Comparison of ENCODE assay signal across 31 mouse cellular contexts in genomic region chr3:116138081-116138480, GRCm38 (mm10). TPM values are rescaled to one million over a fixed set of nuclear protein-coding genes. Genes with fewer than 3 reads are reported as not detected.
DNase-seq lines count a peak whose midpoint lies in the region; ATAC-seq and TF ChIP-seq lines count a peak whose summit lies in the region.
"Had no signal": no experiment of that assay in that cellular context is flagged by ENCODE, and none has a peak within 500 bp of the region (broad histone marks: within the 10 kb centered on the region; RNA-seq: fewer than 3 reads in every experiment).

No protein-coding gene starts in this region.

- H3K4me1 ChIP-seq in heart, embryonic 11.5 days (ENCODE audit: control insufficient read depth, insufficient read depth, low read length): peaks cover 26% of the 10 kb centered on the region
- peaks cover 19% of the 10 kb centered on the region for H3K4me1 ChIP-seq in heart, embryonic 16.5 days (ENCODE audit: control insufficient read depth, insufficient read depth, low read length)
- H3K4me1 ChIP-seq in hindbrain, embryonic 11.5 days (replicated peaks; ENCODE audit: control insufficient read depth, insufficient read depth, low read length): no peaks in the 10 kb centered on the region
- H3K4me1 ChIP-seq: embryonic facial prominence, embryonic 12.5 days; forebrain, embryonic 12.5 days; limb, embryonic 13.5 days; neural tube, embryonic 15.5 days had no signal

- H3K27ac ChIP-seq in heart, embryonic 11.5 days (ENCODE audit: low read depth, low read length): peak overlapping the region; percentile 5; the same call in 1 of the 2 replicates
- peak overlapping the region; percentile 68 for H3K27ac ChIP-seq in heart, embryonic 16.5 days (ENCODE audit: low read length)
- H3K27ac ChIP-seq in layer of hippocampus, adult 2 months: no peak overlapping the region
- H3K27ac ChIP-seq in hindbrain, embryonic 11.5 days (ENCODE audit: low read depth, low read length): no peak overlapping the region
- H3K27ac ChIP-seq: embryonic facial prominence, embryonic 12.5 days; forebrain, embryonic 12.5 days; hindbrain, embryonic 14.5 days; left cerebral cortex, adult 2 months; limb, embryonic 13.5 days; liver, embryonic 13.5 days; neural tube, embryonic 15.5 days had no signal

- H3K9ac ChIP-seq in heart, embryonic 11.5 days (ENCODE audit: low read depth, low read length): no peak overlapping the region
- H3K9ac ChIP-seq in heart, embryonic 16.5 days (ENCODE audit: low read length): no peak overlapping the region
- no peak overlapping the region for H3K9ac ChIP-seq in hindbrain, embryonic 11.5 days (ENCODE audit: low read depth, low read length)
- H3K9ac ChIP-seq: embryonic facial prominence, embryonic 12.5 days; forebrain, embryonic 12.5 days; forebrain, postnatal 0 days; hindbrain, embryonic 14.5 days; limb, embryonic 13.5 days; liver, embryonic 13.5 days; neural tube, embryonic 15.5 days had no signal

- no peaks in the 10 kb centered on the region for H3K27me3 ChIP-seq in heart, embryonic 11.5 days (ENCODE audit: control insufficient read depth, insufficient read depth, low read length)
- no peaks in the 10 kb centered on the region for H3K27me3 ChIP-seq in heart, embryonic 16.5 days (ENCODE audit: control insufficient read depth, insufficient read depth, low read length)
- no peaks in the 10 kb centered on the region for H3K27me3 ChIP-seq in hindbrain, embryonic 11.5 days (ENCODE audit: control insufficient read depth, insufficient read depth, low read length)
- H3K27me3 ChIP-seq: embryonic facial prominence, embryonic 12.5 days; forebrain, embryonic 12.5 days; limb, embryonic 13.5 days; liver, embryonic 13.5 days; neural tube, embryonic 15.5 days had no signal

- H3K4me3 ChIP-seq in heart, embryonic 11.5 days (ENCODE audit: low read depth, low read length): no peak overlapping the region
- no peak overlapping the region for H3K4me3 ChIP-seq in heart, embryonic 16.5 days (ENCODE audit: low read length)
- no peak overlapping the region for H3K4me3 ChIP-seq in layer of hippocampus, adult 2 months
- no peak overlapping the region for H3K4me3 ChIP-seq in hindbrain, embryonic 11.5 days (ENCODE audit: low read depth, low read length)
- H3K4me3 ChIP-seq: embryonic facial prominence, embryonic 12.5 days; forebrain, embryonic 12.5 days; left cerebral cortex, adult 2 months; limb, embryonic 13.5 days; liver, embryonic 13.5 days; neural tube, embryonic 15.5 days had no signal

- H3K9me3 ChIP-seq in heart, embryonic 11.5 days (replicated peaks; ENCODE audit: control insufficient read depth, low read length): no peaks in the 10 kb centered on the region
- no peaks in the 10 kb centered on the region for H3K9me3 ChIP-seq in heart, embryonic 16.5 days (replicated peaks; ENCODE audit: control insufficient read depth, low read length)
- H3K9me3 ChIP-seq in hindbrain, embryonic 11.5 days (ENCODE audit: control insufficient read depth, low read length): no peaks in the 10 kb centered on the region
- H3K9me3 ChIP-seq: embryonic facial prominence, embryonic 12.5 days; forebrain, embryonic 12.5 days; G1E; limb, embryonic 13.5 days; liver, embryonic 13.5 days; neural tube, embryonic 15.5 days had no signal

- no peak for TF ChIP-seq CTCF in layer of hippocampus, adult 2 months (conservative IDR thresholded peaks at IDR 0.05)

- WGBS in heart, embryonic 11.5 days (ENCODE audit: insufficient replicate concordance): 41% methylated on average over 5 of the region's 5 CpGs
- WGBS in heart, embryonic 16.5 days: 45% methylated on average over 5 of the region's 5 CpGs
- WGBS in hindbrain, embryonic 11.5 days: 89% methylated on average over 5 of the region's 5 CpGs

- no peak for ATAC-seq in heart, embryonic 11.5 days (replicated peaks; ENCODE audit: insufficient number of reproducible peaks, low FRiP score, low TSS enrichment)
- ATAC-seq in heart, embryonic 16.5 days (replicated peaks; ENCODE audit: extremely low read depth, insufficient read depth, low FRiP score): peak; percentile 32; the same call in 1 of the 2 replicates
- ATAC-seq in hindbrain, embryonic 11.5 days (ENCODE audit: low FRiP score): no peak
- ATAC-seq: forebrain, postnatal 0 days; intestine, postnatal 0 days; lung, postnatal 0 days had no signal

- peak; percentile 43 to 57 for DNase-seq in heart, adult 9 months (ENCODE audit: low spot score in 2 of 2)
- no peak for DNase-seq in heart, postnatal 25 days (ENCODE audit: low spot score)
- peak; percentile 39 for DNase-seq in adipocyte (ENCODE audit: low spot score)
- no peak for DNase-seq in ovary, adult 18-20 months (ENCODE audit: low spot score)
- no peak for DNase-seq in layer of hippocampus, adult 2 months (ENCODE audit: low spot score in 2 of 2)
- no peak for DNase-seq in hindbrain, embryonic 11.5 days (ENCODE audit: low spot score)
- DNase-seq: adrenal gland, postnatal 25 days; cerebellum, adult 11-12 months; cerebellum, adult 9-11 months; embryo, embryonic 11 days; forebrain, postnatal 0 days; gastrocnemius, postnatal 10 days; kidney, adult 9 months; kidney, postnatal 14 days; liver, embryonic 13.5 days; lung, adult 18-20 months; lung, postnatal 4 days; midbrain, embryonic 14.5 days; right cerebral cortex, postnatal 25 days; thymus, postnatal 14 days had no signal

- H3K4me2 ChIP-seq in heart, embryonic 11.5 days: no peak overlapping the region
- H3K4me2 ChIP-seq in heart, embryonic 16.5 days (ENCODE audit: low read depth, low read length): no peak overlapping the region
- H3K4me2 ChIP-seq in hindbrain, embryonic 11.5 days (replicated peaks; ENCODE audit: low read depth, low read length): no peak overlapping the region
- H3K4me2 ChIP-seq: embryonic facial prominence, embryonic 12.5 days; forebrain, embryonic 12.5 days; hindbrain, embryonic 14.5 days; limb, embryonic 13.5 days; liver, embryonic 13.5 days; neural tube, embryonic 15.5 days had no signal

- intact Hi-C loops in heart, postnatal 25 days (cut with DNase I): no loop called here

- H3K36me3 ChIP-seq in heart, embryonic 11.5 days (ENCODE audit: control insufficient read depth, insufficient read depth, low read length): no peaks in the 10 kb centered on the region
- H3K36me3 ChIP-seq in heart, embryonic 16.5 days (ENCODE audit: control insufficient read depth, insufficient read depth): no peaks in the 10 kb centered on the region
- H3K36me3 ChIP-seq in hindbrain, embryonic 11.5 days (ENCODE audit: control insufficient read depth, insufficient read depth, low read length): no peaks in the 10 kb centered on the region
- H3K36me3 ChIP-seq: embryonic facial prominence, embryonic 12.5 days; forebrain, embryonic 12.5 days; G1E; limb, embryonic 13.5 days; liver, embryonic 13.5 days; neural tube, embryonic 15.5 days had no signal

RNA-seq across cellular contexts. Expression of gene Vcam1, which starts 8.6 kb away (rescaled TPM):
- 10 to 100 TPM; 14.7 to 17.1 TPM for total RNA-seq in heart, postnatal 25 days (2021)
- 60.9 and 76.0 TPM in 2 replicates for polyA plus RNA-seq in heart, embryonic 11.5 days (2014; fragmentation: Nextera tagmentation; extraction: Ambion mirVana)
- polyA plus RNA-seq in heart, embryonic 16.5 days (2015; fragmentation: Nextera tagmentation; extraction: Ambion mirVana): 94.8 and 97.3 TPM in 2 replicates
- 10 to 100 TPM; 18.5 to 23.1 TPM for total RNA-seq in layer of hippocampus, adult 2 months (2021)
- polyA plus RNA-seq in hindbrain, embryonic 11.5 days (2014; fragmentation: Nextera tagmentation; extraction: Ambion mirVana): 76.3 and 86.3 TPM in 2 replicates
- polyA plus RNA-seq: G1E had no signal

Comparison
In these comparisons a context has a peak if more than half of its experiments do, and no peak if none do; other contexts are left out.
1. DNase-seq: peak in heart, adult 9 months (2 of 2) and adipocyte (single experiment); none in heart, postnatal 25 days (single experiment), ovary, adult 18-20 months (single experiment), layer of hippocampus, adult 2 months (0 of 2) and hindbrain, embryonic 11.5 days (single experiment).
2. H3K27ac ChIP-seq: peak in heart, embryonic 11.5 days (single experiment) and heart, embryonic 16.5 days (single experiment); none in layer of hippocampus, adult 2 months (single experiment) and hindbrain, embryonic 11.5 days (single experiment).